Mouse (Mus musculus) urinary bladder, postnatal 36 days (tissue): ENCODE data around the gene Exoc3l.
A peak's percentile ranks its signal among the peaks of the same experiment; 100 is the strongest.

Experiments
- DNase-seq, 2 experiments: peaks; one replicate each; pipeline ENCODE4 v3.0.0; 2022; ENCODE audit warnings: low spot score in 2 of 2, mixed read lengths in 1 of 2

The Exoc3l gene

GRCm38 (mm10) chr8:105268342-105269074 is 27.4 kb downstream of the Exoc3l start:
- DNase-seq, result no peak

- DNase-seq, result no peak
Measured at GRCm38 (mm10) chr8:105266775-105267174, 29.1 kb downstream of the Exoc3l start.

GRCm38 (mm10) chr8:105265128-105265527 is 30.8 kb downstream of the Exoc3l start:
- DNase-seq, result peak in 1 of 2 experiments; percentile 20

DNA sequence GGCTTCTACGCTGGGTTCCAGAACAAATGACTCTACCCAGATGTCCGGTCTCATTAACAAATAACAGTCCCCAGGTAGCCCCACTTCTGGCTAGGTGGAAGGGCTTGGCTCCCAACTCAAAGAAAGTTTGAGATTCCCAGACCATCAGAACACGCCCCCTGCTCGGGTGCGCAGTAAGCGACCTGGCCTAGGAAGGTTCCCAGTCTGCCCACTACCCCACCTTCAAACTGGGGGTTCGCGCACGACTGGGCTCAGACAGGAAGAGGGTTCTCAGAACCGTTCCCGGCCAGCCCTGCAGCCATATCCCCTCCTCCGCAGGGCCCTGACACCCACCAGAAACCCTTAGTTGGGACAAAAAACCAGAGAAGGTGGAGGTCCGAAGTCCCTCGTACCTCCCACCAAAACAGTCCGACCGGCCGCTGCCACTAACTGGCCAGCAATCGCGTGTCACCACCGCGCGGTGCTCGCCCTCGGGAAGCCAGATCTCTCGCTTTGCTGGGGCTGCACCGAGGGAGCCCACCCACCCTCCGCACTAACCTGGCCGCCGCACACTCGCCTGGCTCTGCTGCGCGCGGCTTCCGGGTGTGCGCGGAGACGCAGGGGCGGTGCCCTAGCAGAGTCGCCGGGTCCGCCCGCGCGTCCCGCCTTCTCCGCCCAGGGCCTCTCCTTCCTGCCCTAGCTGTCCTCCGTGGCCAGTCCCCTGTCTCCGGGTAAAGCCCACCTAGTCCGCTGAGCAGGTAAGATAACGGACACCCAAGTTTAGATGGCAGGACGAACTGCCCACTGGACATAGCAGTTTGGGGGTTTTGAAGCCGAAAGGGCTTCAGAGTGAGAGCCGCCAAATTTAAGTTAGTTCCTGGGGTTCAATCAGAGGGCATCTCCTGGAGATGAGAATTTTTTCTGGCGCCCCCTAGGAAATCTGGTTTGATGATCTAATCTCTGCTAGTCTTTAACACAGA is 31.6 kb downstream of the Exoc3l start, which contains the start of the genes Tradd and Fbxl8:
Tradd (minus strand) TSS at position 586 of the 959 bp plus-strand sequence.
Fbxl8 (plus strand) TSS at position 625 of the 959 bp plus-strand sequence.
- peak; percentile 80 to 82 for DNase-seq

DNA sequence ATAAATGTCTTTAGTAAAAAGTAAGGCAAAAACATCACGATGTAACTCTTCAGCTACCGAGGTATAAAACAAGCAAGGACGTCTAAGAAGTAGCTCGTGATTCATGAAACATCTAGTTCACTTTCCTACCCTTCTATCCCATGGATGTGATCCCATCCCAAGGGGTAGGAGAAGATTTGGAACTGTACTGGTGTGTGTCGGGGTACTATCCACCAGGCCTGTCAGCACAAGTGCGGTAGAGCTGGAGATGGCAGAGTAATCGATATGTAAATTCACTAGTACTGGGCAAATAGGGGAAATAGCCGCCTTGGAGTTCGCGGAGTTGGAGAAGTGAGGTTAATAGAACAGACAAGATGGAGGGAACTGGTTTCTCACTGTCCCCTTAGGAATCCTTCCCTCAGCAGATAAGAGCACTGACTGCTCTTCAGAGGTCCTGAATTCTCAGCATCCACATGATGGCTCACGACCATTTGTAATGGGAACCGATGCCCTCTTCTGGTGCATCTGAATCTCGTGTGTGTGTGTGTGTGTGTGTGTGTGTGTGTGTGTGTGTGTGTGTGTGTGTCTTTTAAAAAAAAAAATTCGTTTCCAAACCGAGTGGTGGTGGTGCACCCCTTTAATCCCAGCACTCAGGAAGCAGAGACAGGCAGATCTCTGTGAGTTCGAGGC is 32.5 kb downstream of the Exoc3l start:
- DNase-seq, result no peak

GRCm38 (mm10) chr8:105261326-105261980 is 34.4 kb downstream of the Exoc3l start:
- DNase-seq, result no peak

GRCm38 (mm10) chr8:105260371-105261099 is 35.4 kb downstream of the Exoc3l start:
- DNase-seq, result no peak

DNA sequence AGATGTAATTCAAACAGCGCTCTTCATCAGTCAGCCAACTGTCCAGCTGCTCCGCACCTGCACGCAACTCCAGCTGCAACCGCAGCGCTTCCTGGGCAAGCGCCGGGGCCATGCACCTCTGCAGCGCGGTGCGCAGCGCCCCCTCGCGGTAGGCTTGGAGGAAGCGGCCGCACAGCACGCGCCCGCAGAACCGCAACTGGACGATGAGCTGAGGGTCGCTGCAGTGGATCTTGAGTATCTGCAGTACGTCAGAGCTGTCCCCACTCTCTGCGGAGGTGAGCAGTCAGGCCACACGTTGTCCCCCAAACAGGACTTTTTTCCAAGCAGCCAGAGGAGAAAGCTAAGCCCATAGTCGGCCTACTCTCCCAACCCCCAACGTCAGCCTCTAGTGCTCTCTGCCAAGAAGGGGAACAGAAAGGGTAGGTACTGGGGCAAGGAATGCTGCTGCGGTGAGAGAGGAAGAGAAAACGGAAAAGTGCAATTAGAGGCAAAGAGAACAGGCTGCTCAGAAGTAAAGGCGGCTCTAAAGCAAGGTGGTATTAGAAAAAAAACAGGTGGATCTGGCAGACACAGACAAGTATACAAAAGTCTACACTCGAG is 36.1 kb downstream of the Exoc3l start:
- DNase-seq, result peak; percentile 50 to 60

- no peak for DNase-seq
Measured at GRCm38 (mm10) chr8:105258911-105259720, 36.8 kb downstream of the Exoc3l start.

- DNase-seq, result no peak
Measured at GRCm38 (mm10) chr8:105257318-105258114, 38.4 kb downstream of the Exoc3l start.

GRCm38 (mm10) chr8:105254966-105255350 is 40.9 kb downstream of the Exoc3l start, which contains the start of gene B3gnt9:
Gene B3gnt9, minus strand, starts transcription at chr8:105255153.
- DNase-seq, result peak; percentile 50 to 82

DNA sequence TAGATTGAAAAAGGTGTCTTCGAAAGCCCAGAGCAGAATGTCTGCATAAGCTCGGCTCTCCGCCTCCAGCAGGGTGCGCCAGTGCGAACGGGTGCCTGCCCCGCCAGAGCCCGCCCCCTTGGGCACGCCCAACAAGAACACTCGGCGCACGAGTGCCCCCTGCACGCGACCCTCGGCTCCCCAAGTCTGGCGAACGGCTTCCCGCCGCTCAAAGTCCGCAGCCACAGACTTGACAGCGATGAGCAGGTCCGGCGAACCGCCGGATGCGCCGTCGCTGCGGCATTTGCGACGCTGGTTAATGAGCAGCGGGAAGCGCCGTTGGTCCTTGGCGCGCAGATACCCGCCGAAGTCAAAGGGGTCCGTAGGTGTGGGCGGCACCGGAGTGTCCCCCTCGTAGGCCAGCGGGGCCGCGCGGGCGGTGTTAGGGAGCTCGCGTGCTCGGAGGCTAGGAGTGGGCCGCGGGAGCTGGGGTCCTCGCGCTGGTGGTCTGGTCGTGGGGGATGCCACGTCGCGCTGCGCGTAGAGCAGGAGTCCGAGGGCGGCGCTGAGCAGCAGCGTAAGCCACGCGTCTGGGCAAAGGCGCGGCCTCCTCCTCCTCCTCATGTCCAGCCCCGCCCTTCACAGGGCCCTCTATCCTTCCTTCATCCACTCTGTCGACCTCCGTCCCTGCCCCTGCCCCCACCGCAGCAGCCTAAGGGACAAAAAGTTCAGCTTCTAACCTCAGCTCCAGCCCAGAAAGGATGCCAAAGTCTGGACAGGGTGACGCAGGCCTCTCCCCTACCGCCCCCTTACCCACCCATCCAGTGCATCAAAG is 41.5 kb downstream of the Exoc3l start:
- DNase-seq, result peak; percentile 81 to 89

DNA sequence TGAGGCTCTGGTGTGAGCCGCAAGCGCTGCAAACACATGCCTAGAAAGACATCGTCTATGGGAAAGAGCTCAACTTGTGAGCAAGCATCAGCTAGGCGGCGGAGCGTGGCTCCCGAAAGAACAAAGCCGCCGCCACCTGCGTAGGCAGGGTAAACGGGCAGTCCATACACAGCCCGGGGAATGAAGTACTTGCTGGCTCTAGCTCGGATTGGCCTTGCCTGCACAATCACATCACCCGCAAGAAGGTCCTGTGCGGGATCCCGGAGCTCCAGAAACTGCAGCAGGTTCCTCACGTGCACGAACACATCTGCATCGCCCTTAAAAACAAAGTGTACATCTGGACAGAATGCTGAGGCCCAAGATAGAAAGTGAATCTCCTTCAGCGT is 42.1 kb downstream of the Exoc3l start:
- DNase-seq, result no peak

- no peak for DNase-seq
Measured at GRCm38 (mm10) chr8:105252680-105253537, 43.0 kb downstream of the Exoc3l start.

GRCm38 (mm10) chr8:105251954-105252353 is 43.9 kb downstream of the Exoc3l start:
- DNase-seq, result no peak

DNA sequence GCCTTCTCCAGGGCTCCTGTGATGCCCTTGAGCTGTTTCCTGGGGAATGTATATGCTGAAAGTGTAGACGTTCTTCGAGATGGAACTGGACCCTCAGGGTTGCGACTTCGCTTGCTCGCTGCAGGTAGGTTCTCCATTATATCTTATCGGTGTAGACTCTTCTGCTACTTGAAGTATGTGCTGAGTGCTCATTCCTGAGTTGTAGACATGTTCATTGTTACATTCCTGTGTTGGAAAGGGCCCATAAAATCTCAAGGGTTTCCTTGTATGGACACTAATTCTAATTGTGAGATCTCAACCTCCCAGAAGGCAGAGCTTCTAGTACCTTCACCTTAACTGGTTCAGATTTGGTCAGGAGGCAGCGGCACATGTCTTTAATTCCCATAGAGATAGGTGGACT is 54.9 kb downstream of the Exoc3l start:
- DNase-seq, result no peak
